Mouse (Mus musculus) urinary bladder, postnatal 14 days (tissue): ENCODE measurements around the gene Cyb561d2.
A peak's percentile ranks its signal among the peaks of the same experiment; 100 is the strongest.

Experiments used
- DNase-seq: peaks from one replicate; pipeline ENCODE4 v3.0.0; 2021; ENCODE audit warnings: low spot score

The Cyb561d2 gene

DNA sequence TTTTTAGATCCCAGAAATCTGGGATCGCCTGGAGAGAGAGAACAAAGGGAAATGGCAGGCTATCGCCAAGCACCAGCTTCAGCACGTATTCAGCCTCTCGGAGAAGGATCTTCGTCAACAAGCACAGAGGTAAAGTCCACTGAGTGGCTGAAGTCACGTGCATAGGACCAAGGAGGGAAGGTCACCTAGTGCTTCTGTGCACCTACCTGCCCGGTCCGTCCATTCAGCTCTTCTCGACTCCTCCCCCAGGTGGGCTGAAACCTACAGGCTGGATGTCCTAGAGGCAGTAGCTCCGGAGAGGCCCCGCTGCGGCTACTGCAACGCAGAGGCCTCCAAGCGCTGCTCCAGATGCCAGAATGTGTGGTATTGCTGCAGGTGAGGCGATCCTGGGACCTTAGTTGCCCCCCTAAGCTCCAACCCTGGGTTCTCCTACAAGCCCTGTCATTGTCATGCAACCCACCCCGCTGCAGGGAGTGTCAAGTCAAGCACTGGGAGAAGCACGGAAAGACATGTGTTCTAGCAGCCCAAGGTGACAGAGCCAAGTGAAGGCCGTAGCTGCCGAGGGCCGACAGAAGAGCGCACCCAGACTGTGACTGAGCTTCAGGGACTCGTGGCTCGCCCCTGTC, 8.6 kb upstream of the Cyb561d2 start:
- DNase-seq, result no peak

DNA sequence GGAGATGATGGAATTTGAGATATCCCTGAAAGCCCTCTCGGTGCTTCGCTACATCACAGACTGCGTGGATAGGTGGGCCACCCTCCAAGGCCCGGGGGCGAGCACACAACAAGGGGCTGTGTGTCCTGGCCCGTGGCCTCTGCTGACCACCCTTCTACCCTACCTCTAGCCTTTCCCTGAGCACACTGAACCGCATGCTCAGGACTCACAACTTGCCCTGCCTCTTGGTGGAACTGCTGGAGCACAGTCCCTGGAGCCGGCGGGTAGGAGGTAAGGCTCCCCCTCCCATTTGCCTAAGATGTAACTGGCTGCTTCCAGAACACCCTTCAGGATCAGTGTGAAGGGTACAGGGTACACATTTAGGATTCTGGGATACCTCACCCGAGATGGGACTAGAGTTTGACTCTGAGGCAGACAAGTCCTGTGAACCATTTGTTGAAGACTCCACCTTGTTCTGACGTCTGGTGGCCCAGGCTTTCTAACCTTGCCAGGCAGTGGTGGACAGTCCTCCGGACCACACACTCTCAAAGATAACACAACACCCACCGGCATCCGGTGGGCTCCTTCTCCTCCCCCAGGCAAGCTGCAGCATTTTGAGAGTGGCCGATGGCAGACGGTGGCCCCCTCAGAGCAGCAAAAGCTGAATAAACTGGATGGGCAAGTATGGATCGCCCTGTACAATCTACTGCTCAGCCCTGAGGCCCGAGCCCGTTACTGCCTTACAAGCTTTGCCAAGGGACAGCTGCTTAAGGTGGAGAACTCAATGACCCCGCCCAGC, 7.5 kb upstream of the Cyb561d2 start:
- no peak for DNase-seq

DNA sequence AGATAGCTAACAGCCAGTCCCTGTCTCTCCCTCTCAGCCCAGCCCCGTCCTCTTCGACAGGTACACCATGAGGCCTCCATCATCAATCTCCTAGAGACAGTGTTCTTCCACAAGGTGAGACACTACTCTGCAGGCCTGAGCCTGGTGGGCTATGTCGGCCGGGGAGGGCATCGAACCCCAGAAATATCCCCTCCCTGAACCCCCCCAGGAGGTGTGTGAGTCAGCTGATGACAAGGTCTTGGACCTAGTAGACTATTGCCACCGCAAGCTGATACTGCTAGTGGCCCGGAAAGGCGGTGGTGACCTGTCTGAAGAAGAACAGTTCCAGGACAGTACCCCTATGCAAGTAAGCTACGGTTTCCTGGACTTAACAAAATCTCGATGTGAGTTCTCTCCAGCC, 6.8 kb upstream of the Cyb561d2 start:
- DNase-seq, result no peak

DNA sequence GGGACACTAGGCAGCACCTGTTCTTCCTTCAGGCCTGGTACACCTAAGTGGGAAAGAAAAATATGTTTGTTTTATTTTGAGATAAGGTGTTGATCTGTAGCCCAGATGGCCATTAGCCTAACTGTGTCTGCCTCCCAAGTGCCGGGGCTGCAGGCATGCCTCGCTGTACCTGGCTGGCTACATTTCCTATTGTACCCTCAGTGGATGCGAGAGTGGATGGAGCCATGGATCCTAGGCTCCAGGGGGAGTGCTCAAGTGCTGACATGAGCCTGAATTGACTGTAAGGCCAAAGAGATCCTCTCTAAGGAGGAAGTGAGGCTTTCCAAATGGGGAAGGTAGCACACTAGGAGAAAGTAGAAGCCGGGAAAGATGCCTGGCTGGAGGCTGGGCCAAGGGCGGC, 6.0 kb upstream of the Cyb561d2 start:
- no peak for DNase-seq

DNA sequence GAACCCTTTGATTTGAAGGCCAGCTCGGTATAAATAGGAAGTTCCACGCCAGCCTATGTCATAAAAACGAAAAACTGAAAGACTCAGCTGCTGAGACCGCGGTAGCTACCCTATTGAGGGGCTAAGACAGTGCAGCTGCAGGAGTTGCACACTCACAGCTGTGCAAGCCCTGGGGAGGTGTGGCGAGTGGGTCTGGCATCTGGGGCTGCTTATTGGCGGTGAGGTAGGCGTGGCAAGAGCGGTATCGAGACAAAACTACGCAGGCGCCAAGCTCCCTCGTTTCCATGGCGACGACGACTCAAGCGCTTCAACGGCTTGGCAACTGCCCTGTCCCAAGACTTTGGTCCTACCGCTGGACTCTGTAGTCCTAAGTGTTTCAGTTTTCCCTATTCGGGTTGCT, 5.0 kb upstream of the Cyb561d2 start, which contains the start of gene Zmynd10:
TSS of gene Zmynd10 (plus strand) at position 273 of the 400 bp plus-strand sequence.
- peak; percentile 89 for DNase-seq

DNA sequence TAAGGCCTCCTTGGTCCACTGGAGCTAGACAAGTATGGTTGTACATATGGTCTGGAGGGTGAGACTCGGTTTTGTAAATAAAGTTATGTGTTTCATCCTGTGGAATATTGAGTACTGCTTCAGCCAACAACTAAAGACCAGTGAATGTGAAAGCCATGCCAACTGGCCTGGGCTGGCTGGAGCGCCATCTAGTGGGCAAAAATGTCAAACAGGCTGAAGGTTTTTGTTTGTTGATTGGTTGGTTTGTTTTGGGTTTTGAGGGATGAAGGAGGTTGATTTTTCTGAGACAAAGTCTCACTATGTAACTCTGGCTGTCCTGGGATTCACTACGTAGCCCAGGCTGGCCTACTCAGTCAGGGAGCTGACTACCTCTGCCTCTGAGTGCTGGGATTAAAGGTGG, 3.6 kb upstream of the Cyb561d2 start:
- peak; percentile 80 for DNase-seq

DNA sequence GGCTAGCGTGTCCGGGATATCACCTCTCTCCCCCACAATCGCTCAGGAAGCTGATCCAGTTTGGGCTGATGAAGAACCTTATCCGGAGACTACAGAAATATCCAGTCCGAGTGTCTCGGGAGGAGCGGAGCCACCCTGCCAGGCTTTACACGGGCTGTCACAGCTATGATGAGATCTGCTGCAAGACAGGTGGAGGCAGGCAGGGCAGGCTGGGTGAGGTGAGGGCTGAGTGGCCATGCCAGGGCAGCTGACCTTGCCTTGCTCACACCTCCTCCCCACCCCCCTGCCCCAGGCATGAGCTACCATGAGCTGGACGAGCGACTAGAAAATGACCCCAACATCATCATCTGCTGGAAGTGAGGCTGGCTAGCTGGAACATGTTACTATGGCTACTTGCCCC, 3.2 kb upstream of the Cyb561d2 start:
- no peak for DNase-seq

DNA sequence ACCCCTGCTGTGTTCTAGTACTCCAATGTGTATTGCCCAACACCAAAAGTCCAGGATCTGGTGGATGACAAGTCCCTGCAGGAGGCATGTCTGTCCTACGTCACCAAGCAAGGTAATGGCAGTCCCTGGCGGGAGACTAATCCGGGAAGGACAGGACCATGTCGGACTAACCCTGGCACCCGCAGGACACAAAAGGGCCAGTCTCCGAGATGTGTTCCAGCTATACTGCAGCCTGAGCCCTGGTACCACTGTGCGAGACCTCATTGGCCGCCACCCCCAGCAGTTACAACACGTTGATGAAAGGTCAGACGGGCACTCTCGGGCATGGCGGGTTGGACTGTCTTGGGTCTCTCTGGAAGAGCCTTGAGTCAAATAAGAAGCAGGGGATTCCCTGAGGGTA, 2.7 kb upstream of the Cyb561d2 start:
- no peak for DNase-seq

DNA sequence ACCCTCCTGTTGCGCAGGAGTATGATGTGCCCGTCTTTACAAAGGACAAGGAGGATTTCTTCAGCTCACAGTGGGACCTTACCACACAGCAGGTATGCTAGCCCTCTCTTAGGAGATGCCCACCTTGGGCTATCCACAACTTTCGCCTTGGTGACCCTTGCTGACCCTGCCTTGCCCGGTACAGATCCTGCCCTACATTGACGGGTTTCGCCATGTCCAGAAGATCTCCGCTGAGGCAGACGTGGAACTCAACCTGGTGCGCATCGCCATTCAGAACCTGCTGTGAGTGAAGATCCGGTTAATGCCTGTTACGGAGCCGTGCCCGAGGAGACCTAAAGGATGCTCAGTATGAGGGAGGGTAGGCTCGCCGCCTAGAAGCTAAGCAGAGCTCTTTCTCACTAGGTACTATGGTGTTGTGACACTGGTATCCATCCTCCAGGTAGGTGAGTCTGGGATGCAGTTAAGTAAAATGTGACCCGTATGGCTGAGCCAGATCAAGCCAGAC, 2.3 kb upstream of the Cyb561d2 start:
- DNase-seq, result no peak

DNA sequence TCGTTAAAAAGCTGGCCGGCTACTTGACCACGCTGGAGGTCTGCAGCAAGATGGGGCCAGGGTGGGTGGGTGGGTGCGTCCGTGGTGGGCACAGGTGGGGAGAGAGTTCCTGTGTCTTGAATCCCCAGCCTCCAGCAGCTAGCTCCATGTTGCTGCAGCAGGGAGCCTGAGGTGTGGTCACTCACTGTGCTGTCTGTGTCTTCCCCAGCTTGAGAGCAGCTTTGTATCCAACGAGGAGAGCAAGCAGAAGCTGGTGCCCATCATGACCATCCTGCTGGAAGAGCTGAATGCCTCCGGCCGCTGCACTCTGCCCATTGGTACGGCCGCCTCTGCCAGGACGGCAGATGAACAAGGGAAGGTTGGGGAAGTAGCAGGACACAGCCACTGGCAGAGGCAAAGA, 1.3 kb upstream of the Cyb561d2 start:
- no peak for DNase-seq

DNA sequence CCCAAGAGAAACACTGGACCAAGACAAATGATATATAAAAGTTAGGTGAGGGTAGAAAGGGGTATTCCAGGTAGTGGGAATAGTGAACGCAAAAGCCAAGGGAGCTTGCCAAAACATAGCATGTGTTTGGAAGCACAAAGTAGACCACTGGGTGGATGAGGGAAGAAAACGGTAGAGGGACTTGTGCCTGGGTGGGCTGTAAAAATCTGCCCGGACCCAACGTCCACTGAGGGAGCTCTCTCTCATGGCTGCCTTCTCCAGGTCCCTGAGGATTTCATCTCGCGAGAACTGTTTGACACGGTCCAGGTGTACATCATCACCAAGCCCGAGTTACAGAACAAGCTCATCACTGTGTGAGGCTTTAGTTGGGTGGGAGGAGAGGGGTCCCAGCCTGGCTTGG, 728 bp upstream of the Cyb561d2 start:
- DNase-seq, result no peak

DNA sequence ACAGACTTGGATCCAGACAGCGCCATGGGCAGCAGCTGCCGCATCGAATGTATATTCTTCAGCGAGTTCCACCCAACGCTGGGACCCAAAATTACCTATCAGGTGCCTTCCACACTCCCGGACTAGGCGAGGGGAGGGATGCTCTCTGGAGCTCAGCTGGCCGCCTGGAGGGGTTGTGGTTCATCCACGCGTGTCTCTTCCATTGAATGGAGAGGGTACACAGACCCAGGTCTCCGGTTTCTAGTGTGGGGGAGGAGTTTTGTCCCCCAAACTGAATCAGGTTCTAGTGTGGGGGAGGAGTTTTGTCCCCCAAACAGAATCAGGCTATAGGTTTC, 326 bp upstream of the Cyb561d2 start:
- DNase-seq, result no peak

DNA sequence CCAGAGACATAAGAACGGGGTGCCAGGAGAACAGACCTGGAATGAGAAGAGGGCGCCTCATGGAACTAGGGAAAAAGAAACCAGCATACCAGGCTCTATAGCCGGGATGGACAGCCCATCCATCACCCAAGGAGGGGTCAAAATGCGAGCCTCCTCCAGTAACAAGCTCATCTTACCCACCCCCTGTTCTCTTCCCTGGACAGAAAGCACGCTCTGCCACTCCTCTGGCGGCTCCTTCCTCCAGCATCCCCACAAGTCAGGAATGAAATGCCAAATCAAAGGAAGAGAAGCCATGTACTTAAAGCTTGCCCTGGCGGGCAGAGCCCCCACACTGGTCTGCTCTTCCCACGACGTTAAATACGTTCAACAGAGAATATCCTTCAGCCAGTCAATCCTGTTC, 988 bp downstream of the Cyb561d2 start:
- DNase-seq, result no peak

DNA sequence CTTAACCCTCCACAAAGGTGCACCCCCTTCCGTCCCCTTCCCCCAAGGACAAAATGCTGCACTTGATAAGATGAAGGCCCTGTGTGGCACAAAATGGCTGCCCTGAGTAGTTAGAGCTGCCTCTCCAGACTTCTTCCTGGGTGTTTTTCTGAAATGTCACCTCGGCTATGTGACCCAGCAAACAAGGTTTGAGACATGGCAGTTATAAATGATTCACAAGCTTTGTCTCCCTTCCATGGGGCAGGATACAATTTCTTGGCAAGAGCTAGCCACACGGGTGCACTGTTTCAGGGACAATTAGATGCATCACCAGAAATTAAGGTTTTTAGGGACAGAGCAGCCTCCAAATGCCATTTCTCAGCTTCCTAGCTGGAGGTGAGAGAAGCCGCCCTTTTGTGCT, 1.6 kb downstream of the Cyb561d2 start:
- DNase-seq, result no peak

DNA sequence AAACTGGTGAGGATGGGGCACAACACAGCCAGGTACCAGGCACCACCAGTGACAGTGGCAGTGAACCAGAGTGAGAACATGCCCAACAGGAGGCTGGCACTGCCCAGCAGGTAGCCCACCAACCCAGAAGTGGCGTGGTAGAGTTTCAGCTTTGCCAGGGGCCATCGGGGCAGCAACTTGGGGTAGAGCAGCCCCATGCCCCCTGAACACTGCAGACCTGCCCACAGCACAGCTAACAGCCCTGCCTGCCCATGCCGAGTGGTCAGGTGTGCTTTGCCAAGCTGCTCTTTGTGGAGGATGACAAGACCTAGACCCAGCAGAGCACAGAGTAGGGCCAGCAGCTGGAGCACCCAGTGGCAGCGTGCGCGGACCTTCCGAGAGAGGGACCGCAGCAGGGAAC, 2.1 kb downstream of the Cyb561d2 start:
- DNase-seq, result no peak

DNA sequence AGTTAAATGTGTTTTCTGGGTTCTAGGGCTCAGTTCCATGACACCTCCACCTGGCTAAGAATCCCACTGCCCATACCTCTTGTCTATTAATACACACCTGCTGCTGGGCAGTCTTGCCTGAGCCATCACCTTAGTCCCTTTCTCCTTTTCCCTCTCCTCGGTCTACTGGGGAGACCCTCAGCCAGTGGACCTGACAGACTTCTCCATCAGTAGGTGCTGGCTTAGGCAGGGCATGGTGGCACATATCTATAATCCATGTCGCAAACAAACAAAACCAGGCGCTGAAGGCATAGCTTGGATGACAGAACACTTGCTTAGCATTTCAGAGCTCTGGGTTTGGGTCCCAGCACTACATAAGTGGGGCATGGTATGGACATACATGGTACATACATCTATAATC, 3.3 kb downstream of the Cyb561d2 start:
- no peak for DNase-seq

DNA sequence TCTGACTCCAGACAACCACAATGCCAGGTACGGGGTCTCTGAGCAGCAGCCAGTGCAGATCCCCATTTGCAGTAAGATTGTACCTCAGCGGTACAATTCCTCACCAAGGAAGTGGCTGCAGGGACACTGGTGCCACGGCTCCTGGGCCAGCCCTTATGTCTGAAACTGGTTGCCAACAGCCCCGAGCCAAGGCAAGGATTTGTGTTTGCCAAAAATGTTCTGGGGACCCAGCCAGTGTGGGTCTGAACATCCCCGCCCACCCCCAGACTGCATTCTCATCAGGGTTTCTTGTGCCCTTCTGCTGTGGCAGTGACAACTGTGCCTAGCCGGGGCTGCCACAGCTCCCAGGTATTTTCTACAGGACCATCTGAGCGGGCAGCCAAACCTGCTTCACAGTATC, 3.8 kb downstream of the Cyb561d2 start:
- no peak for DNase-seq

DNA sequence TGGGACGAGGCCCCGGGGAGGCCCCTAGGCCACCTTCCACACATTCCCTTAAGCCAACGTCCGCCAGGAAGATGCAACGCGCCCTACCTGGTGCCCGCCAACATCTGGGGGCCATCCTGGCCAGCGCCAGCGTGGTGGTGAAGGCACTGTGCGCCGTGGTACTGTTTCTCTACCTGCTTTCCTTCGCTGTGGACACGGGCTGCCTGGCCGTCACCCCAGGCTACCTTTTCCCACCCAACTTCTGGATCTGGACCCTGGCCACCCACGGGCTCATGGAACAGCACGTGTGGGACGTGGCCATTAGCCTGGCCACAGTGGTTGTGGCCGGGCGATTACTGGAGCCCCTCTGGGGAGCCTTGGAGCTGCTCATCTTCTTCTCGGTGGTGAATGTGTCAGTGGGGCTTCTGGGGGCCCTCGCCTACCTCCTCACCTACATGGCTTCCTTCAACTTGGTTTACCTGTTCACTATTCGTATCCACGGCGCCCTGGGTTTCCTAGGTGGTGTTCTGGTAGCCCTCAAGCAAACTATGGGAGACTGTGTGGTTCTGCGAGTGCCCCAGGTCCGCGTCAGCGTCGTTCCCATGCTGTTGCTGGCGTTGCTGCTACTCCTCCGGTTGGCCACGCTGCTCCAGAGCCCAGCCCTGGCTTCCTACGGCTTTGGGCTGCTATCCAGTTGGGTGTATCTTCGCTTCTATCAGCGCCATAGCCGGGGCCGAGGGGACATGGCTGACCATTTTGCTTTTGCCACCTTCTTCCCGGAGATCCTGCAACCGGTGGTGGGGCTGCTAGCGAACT, 7.4 kb downstream of the Cyb561d2 start:
- DNase-seq, result no peak

DNA sequence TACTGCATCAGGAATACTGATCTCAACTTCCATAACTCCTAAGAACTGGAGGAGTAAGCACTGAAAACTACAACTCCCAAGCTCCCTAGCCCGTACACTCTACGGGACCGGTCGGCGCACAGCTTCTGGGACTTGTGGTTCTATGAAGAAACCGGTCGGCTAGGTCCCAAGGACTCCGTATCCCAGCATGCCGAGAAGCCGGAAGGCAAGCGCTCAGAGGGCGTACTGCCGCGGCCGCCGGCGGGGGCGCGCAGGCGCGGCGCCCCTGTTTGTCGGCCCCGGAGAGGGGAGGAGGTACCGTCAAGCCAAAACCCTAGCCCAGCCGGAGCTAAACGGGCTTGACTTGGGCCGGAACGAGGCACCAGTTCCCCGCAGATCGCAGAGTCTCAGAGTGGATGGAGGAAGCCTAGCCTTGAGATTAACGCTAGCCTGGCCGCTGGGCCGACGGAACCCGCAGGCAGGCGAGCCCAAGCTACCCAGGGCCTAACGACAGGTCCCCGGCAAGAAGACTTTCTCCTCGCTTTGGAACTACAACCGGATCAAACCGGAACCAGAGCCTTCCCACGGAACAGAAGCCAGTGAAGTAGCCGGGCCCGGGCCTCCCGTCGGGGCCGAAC, 8.1 kb downstream of the Cyb561d2 start, which contains the start of gene Tmem115:
TSS of gene Tmem115 (plus strand) at position 155 of the 617 bp plus-strand sequence.
- DNase-seq, result peak; percentile 93

DNA sequence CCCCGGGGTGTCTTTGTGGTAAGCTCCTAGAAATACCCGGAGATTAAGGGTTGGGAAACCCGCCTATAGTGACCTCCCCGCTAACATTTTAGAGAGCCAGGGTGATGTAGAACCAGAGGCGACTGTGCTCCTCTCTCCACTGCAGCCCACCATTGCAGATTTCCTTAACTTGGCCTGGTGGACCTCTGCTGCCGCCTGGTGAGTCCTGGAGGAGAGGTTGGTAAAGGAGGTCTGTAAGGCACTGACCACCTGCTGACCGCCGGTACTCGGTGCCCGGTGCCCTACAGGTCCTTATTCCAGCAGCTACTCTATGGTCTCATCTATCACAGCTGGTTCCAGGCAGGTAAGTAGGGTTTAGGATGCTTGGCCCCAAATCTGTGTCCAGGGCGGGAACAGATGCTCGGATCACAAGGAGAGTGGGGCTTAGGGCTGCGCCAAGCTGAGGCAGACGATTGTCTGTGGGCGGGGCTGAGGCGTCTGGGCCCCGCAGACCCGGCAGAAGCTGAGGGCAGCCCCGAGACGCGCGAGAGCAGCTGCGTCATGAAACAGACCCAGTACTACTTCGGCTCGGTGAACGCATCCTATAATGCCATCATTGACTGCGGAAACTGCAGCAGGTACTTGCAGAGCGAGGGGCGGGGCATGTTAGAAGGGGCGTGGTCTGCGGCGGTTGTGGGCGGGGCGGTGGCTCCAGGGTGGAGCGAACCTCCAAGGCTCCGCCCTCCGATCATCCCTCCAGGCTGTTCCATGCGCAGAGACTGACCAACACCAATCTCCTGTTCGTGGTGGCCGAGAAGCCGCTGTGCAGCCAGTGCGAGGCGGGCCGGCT, 15.6 kb downstream of the Cyb561d2 start:
- DNase-seq, result peak; percentile 86

DNA sequence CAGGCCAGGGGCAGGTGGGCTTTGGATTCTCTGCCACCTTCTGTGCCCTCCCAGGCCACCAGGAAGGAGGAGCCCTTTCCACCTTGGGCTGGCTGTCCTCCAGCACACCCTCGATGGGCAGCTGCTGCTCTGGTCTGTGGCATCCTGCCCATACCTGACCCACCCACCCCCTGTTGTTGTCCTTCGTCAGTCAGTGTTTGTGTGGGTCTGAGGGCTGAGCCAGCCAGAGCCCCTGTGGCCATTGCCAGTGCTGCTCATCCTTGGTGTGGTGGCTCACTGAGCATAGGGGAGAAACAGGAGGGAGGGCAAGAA, 19.6 kb downstream of the Cyb561d2 start:
- no peak for DNase-seq
